Mouse (Mus musculus): ENCODE measurements at regions not wholly inside any gene's neighbourhood (a gene's known extent, or its start where the extent isn't known, plus 50 kb on each side); places are given as distances from the start of the nearest gene placed in this dataset.
"Not testable (repeated sequence)": the region's sequence is repeated elsewhere in the genome, so short reads cannot be mapped to it uniquely, and the experiment has no call there.

GRCm38 (mm10) chr3:3302657-3303056 is 2447.9 kb upstream of the Gm8797 start:
- DNase-seq: peak; percentile 5 to 47

GRCm38 (mm10) chr3:3308461-3308860 is 2442.1 kb upstream of the Gm8797 start:
- DNase-seq: no peak

- DNase-seq: no peak
Measured at GRCm38 (mm10) chr3:3308996-3309395, 2441.6 kb upstream of the Gm8797 start.

- DNase-seq: peak in 1 of 2 experiments; percentile 29
Measured at GRCm38 (mm10) chr3:3310811-3311210, 2439.8 kb upstream of the Gm8797 start.

GRCm38 (mm10) chr3:3349634-3350033 is 2401.0 kb upstream of the Gm8797 start:
- no peak for DNase-seq

- DNase-seq: not testable (repeated sequence)
Measured at GRCm38 (mm10) chr3:3370859-3371258, 2379.7 kb upstream of the Gm8797 start.

- peak in 1 of 2 experiments; percentile 41 for DNase-seq
Measured at GRCm38 (mm10) chr3:3388056-3388770, 2362.4 kb upstream of the Gm8797 start.
